Mouse (Mus musculus) mouse trophoblast stem cell (cell line): Measurements from ENCODE around the gene Hivep3.

Experiments
- in situ Hi-C, 2 experiments: fragments of 300-500 bp; cut with MseI, MboI; formaldehyde crosslinking; loops; 2 replicates in 1 of 2; 3 replicates in 1 of 2; pipeline ENCODE4 v1.15.1; 2025

Gene Hivep3

DNA sequence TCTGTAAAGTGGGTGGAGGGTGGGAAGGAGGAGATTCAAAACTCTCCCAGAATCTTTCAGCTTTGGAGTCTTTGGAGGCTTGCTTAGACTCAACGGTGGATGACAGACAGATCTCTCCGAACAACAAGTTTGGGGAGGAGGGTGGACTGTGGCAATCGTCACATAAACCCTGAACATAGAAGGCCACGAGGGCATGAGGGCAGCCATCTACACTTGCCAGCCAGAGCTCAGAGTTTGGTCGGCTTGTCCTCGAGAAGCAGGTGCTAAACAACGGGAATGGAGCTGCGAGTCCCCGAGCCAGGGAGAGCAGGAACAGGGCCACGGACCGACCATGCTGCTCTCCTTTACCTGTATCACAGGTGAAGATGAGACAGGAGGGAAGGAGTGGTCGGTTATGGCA is 242.2 kb downstream of the Hivep3 start:
- in situ Hi-C loops = no loop called here

DNA sequence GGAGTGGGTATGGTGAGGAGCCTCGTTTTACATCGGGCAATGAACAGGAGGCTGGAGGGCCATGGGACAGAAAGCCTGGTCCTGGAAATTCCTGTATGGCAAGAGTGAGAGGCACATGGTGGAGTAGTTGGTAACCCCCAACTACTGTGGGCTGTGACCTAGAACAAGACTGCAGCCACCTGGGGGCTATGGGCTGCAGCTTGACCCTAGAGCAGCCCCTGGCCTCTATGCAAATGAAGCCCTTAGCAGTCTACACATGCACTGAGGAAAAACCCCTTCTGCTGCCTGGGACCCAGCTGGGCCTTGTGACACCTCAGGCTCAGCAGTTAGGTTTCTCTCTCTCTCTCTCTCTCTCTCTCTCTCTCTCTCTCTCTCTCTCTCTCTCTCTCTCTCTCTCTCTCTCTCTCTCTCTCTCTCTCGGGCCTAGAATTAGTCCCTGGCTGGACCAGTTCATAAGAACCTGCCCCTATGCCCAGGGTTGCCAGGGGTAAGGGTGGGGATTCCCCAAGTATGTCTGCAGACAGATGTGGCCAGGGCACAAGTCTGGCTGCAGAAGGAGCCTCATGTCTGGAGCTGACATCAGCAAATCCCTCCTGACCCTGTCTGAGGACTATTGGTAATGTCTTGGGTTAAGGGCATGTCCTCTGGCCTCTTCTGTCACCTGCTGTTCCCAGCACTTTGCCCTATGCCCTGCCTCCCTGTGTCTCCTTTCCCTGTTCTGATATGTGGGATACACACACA is 243.0 kb downstream of the Hivep3 start:
- in situ Hi-C loops = no loop called here

GRCm38 (mm10) chr4:119977817-119978491 is 244.4 kb downstream of the Hivep3 start:
- in situ Hi-C loops = no loop called here

- in situ Hi-C loops = no loop called here
These were observed 245.8 kb downstream of the Hivep3 start for GRCm38 (mm10) chr4:119979238-119979829.

GRCm38 (mm10) chr4:119979918-119980317 is 246.3 kb downstream of the Hivep3 start:
- in situ Hi-C loops = no loop called here

DNA sequence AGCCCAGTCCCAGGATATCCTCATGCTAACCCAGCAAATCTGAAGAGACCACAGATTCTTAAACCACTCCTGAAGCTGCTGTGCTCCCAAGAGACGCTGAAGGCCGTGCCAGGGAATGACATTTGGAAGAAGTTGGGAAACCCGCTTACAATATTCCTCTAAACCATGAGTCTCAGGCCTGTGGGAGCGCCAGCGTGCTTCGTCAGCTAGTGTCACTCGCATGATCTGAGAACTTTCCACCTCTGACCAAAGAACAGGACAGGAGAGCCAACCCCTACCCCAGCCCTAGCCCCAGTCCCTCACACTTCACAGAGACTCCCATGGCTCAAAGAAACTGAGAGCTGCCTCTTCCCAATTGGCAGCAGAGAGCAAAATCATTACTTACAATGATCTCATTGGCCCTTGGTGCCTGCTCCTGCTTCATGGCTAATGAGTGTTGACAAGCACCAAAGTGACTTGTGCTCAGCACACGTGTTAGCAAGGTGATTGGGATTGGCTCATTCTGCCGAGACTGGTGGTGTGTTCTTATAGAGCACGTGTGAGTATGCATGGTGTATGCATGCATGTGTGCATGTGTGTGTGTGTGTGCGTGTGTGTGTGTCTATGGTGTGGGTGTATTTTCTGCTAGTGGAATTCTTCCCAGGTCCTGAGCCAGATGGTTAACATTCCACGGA is 247.6 kb downstream of the Hivep3 start:
- in situ Hi-C loops = no loop called here

GRCm38 (mm10) chr4:119986065-119986464 is 252.5 kb downstream of the Hivep3 start:
- in situ Hi-C loops = no loop called here

DNA sequence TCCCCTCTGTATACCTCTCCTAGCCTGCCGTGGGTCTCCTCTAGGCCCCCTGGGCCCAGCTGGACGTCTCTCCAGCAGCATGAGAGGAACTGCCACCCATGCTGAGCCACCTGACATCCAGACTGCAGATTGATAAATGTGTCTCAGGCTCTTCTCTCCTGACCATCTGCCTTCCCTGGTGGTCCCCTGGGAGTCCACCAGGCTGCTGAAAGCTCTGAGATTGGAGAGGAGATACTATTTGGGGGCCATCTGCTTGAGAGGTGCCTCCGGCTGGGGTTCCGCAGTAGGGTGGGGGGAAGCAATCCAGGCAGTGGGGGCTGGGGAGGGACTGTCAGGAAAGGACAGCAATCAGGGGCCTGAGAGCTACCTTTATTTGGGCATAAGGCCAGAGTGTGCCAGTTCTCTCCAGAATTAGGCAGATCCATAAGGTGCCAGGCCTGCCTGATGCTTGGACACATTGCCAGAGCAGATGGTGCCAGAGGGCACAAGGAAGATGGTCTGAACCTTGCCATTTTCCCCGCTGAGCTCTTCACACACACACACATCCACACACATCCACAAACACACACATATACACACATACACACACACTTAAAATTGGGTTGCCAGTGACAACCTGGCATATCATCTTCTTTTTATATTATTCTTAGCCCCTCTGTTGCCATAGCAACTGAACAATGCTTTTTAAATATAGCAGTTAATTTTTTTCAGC is 253.2 kb downstream of the Hivep3 start:
- in situ Hi-C loops = no loop called here

GRCm38 (mm10) chr4:119987376-119988087 is 253.9 kb downstream of the Hivep3 start:
- in situ Hi-C loops = no loop called here

DNA sequence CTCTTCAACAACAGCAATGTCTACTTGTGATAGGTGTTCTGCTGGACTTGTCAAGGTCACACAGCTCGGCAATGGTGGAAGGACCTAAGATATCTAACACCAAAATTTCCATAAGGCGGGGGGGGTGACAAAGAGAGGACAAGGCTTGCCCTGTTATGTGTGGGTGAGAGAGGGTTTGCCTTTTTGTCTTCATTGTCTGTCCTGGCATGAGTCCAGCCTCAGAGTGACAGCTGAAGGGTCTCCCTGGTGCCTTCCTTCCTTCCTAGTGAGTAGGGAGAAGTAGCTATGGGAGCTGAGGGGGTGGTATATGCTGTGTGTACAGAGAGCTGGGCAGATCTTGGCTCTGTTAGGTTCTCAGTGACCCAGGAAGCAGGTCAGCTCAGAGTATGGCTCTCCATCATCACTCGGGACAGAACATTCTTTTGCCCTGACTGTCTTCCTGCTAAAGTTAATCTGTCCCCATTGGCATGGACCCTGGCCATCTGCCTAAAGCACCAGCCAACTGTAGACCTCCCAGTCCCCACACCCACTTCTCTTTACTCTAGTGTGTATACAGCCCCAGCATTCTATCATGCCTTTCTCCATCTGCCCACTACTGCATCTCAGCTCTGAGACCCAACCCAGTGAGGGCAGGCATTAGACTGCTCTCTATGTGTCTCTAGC is 255.6 kb downstream of the Hivep3 start:
- in situ Hi-C loops = no loop called here

- in situ Hi-C loops = no loop called here
These were observed 256.8 kb downstream of the Hivep3 start for GRCm38 (mm10) chr4:119990346-119990745.

DNA sequence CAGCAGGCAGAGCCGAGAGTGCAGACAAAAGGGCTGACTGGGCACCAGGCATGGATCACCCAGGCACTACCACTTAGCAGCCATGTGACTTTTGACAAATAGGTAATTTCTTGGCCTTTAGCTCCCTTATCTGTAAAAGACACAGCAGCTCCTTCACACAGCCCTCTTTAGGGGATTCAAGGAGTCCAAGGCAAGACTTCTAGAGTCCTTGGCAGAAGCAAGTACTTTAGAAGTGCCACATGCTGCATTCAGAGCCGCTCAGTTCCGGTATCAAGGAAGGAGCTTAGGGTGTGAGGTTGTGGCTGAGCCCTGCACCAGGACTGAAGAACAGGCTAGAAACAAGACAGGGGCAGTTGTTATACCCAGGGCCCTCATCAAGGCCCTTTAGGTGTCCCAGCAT is 257.3 kb downstream of the Hivep3 start:
- in situ Hi-C loops = no loop called here

DNA sequence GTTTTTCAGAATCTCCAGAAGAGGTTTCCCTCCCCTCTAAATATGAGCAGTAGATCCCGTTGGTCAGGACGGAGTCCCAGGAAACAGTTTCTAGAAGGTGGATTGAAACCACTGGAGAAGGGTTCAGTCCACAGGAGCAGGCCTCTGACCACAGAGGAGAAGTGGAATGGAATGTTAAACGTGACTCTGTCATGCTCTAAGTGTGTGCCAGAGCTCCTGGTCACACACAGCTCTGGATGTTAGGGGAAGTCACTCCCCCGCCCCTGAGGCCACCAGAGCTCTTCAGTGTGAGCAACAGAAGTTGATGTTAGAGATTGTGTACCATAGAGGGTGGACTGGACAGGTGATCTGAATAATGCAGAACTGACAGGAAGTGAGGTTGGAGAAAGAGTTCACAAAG is 258.2 kb downstream of the Hivep3 start:
- in situ Hi-C loops = no loop called here

GRCm38 (mm10) chr4:119996377-119996776 is 262.8 kb downstream of the Hivep3 start:
- in situ Hi-C loops = no loop called here

GRCm38 (mm10) chr4:119997351-119997750 is 263.8 kb downstream of the Hivep3 start:
- in situ Hi-C loops = no loop called here

- in situ Hi-C loops = no loop called here
These were observed 265.3 kb downstream of the Hivep3 start for GRCm38 (mm10) chr4:119998911-119999310.

DNA sequence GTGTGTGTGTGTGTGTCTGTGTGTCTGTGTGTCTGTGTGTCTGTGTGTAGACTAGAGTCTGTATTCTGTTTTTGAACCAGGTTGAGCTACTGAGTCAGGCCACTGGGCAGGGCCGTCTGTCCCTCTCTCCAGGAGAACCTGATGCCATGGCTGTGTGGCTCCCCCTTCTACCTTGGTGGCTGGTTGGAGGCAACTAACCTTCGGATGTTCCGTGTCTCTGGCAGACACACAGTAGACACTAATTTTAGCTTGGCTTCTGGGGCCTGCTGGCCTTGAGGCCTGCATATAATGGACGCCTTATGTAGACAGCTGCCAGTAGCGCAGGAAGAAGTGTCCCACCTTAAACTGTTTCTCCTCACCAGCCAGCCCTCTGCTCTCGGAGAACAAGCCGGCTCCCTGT is 267.3 kb downstream of the Hivep3 start:
- in situ Hi-C loops = no loop called here

GRCm38 (mm10) chr4:120003006-120003405 is 269.4 kb downstream of the Hivep3 start:
- in situ Hi-C loops = no loop called here

DNA sequence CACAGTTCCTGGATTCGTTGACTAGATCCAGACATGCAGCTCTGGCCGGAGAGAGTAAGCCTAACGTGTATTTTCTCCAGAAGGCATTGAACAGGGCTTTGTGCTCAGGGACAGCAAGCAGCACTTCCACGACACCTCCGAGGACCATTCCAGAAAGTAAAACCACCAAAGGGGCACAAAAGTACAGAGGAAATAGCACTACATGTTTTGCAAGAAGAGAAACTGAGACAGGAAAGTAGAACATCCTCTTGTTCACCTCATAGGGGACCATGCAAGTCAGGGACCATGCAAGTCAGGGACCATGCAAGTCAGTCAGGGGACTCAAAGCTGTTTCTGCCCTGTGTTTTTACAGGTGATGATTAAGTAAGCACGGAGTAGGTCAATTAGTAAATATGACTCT is 272.5 kb downstream of the Hivep3 start:
- in situ Hi-C loops = no loop called here

GRCm38 (mm10) chr4:120007889-120008288 is 274.3 kb downstream of the Hivep3 start:
- in situ Hi-C loops = no loop called here

GRCm38 (mm10) chr4:120009151-120009550 is 275.6 kb downstream of the Hivep3 start:
- in situ Hi-C loops = no loop called here
